Mouse (Mus musculus): ENCODE results near the gene Wdr48. TPM values are rescaled to one million over a fixed set of nuclear protein-coding genes. Genes with fewer than 3 reads are reported as not detected.

Wdr48 gene
- polyA plus RNA-seq, 1 experiment from 2014 or later = 35.6 TPM

DNA sequence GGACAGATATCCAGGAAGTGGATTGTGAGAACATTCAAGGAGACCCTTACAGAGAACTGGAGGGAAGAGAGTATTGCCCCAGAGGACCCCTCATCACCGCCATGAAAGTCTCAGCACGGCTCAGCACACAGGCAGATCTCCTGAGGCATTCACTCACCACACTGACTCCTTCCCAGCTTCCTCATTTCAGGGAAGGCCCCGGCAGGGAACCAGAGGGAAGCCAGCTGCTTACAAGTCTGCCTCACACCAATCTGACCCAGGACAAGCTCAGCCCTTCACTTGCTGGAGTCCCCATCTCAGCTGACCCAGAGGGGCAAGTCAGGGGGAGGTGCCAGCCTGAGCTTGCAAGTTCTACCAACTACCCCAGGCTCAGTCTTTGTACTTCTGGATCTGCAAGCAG lies 54.1 kb downstream of the Wdr48 start:
- no peak overlapping the region for H3K4me2 ChIP-seq
- H3K36me3 ChIP-seq = no peaks in the 10 kb centered on the region
- H3K27ac ChIP-seq (replicated peaks) = no peak overlapping the region
- ATAC-seq (ENCODE audit: extremely low read depth, insufficient number of reproducible peaks, low FRiP score, low TSS enrichment) = no peak
- H3K4me3 ChIP-seq = no peak overlapping the region
- no peaks in the 10 kb centered on the region for H3K27me3 ChIP-seq (replicated peaks)
- no peaks in the 10 kb centered on the region for H3K9me3 ChIP-seq
- H3K4me1 ChIP-seq = 0 out of 2 replicates have a peak, but pooled peaks cover 6% of the 10 kb centered on the region
- 32% methylated on average over 3 of the region's 3 CpGs for WGBS
- no peak overlapping the region for H3K9ac ChIP-seq

DNA sequence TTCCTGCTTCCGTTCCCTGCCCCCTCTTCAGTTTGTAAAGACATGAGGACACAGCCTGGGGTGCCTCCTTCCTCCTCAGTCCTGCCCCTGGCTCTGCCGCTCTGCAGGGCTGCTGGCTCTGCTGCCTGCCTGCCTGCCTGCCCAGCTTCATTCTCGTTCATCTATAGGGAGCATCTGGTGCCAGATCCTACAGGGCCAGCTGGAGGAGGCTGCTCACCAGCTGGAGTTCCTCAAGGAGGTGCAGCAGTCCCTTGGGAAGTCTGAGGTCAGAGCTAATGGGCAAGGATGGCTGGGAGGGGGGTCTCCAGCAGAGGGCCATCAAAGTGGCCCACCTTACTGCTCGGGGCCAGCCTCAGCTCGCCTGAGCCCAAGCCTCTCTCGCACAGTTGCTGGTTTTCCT lies 55.8 kb downstream of the Wdr48 start:
- Histone ChIP-seq H3K27me3 (replicated peaks) (no peaks in the 10 kb centered on the region), H3K4me2 (no peak overlapping the region), H3K4me3 (no peak overlapping the region), H3K27ac (replicated peaks) (no peak overlapping the region), H3K36me3 (no peaks in the 10 kb centered on the region), H3K4me1 (0 out of 2 replicates have a peak, but pooled peaks cover 6% of the 10 kb centered on the region), H3K9ac (no peak overlapping the region), H3K9me3 (no peaks in the 10 kb centered on the region)
- ATAC-seq (ENCODE audit: extremely low read depth, insufficient number of reproducible peaks, low FRiP score, low TSS enrichment) = no peak
- WGBS = 41% methylated on average over 6 of the region's 6 CpGs

DNA sequence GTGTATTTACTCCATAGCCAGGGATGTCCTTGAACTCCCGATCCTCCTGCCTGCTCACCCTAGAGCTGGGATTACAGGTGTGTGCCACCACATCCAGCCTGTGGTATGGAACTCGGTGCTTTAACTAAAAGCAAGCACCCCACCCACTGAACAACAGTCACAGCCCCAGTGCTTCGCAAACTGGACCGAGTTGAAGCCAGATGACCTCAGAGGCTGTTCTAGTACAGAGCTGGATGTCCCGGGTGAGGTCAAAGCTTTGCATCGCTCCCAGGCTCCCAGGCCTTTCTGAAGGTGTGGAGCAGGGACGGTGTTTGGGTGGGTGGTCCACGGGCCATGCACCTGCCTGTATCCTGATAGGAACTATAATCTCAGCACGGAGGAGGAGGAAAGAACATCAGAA lies 56.7 kb downstream of the Wdr48 start:
- Histone ChIP-seq H3K36me3 (no peaks in the 10 kb centered on the region), H3K9ac (no peak overlapping the region), H3K27ac (replicated peaks) (no peak overlapping the region), H3K4me1 (0 out of 2 replicates have a peak, but pooled peaks cover 6% of the 10 kb centered on the region), H3K9me3 (no peaks in the 10 kb centered on the region), H3K4me3 (no peak overlapping the region), H3K4me2 (no peak overlapping the region), H3K27me3 (replicated peaks) (no peaks in the 10 kb centered on the region)
- WGBS = 78% methylated on average over 9 of the region's 9 CpGs
- no peak for ATAC-seq (ENCODE audit: extremely low read depth, insufficient number of reproducible peaks, low FRiP score, low TSS enrichment)

DNA sequence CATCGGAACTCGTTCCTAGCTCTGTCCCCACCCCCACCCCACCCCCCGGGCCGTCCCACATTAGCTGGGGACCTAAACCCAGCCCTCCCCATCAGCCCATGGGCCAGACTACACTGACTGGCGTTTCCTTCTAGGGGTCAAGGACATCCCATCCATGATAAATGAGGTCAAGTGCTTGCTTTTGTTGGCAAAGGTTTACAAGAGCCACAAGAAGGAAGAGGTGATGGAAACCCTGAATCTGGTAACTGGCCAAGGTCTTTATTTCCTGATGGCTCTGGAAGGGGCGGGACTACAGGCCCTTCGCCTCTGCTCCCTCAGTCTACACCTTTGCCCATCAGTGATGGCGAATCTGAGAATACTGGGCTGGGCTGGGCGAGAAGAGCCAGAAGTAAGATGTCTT lies 64.2 kb downstream of the Wdr48 start:
- Histone ChIP-seq H3K9ac (no peak overlapping the region), H3K4me2 (no peak overlapping the region), H3K9me3 (no peaks in the 10 kb centered on the region), H3K36me3 (no peaks in the 10 kb centered on the region), H3K27me3 (replicated peaks) (no peaks in the 10 kb centered on the region), H3K4me1 (peaks cover 15% of the 10 kb centered on the region), H3K4me3 (no peak overlapping the region), H3K27ac (replicated peaks) (no peak overlapping the region)
- no peak for ATAC-seq (ENCODE audit: extremely low read depth, insufficient number of reproducible peaks, low FRiP score, low TSS enrichment)
- WGBS = 61% methylated on average over 9 of the region's 9 CpGs

DNA sequence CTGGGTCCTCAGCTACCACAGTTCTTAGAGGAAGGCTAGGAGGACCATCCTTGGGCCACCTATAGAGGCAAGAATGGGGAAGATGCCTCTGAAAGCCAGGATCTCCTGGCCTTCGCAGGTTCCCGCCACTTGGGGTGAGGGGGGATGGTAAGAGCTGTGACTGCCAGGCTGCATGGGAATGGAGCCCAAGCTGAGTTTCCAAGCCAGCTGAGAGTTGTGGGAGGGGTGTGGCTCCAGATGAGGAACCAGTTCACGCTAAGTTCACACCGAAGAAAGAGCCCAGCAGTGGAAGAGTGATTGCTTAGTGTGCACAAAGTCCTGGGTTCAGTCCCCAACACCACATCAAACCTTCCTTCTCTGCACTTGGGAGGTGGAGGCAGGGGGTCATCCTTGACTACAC lies 67.5 kb downstream of the Wdr48 start:
- Histone ChIP-seq H3K36me3 (no peaks in the 10 kb centered on the region), H3K9me3 (no peaks in the 10 kb centered on the region), H3K27ac (replicated peaks) (no peak overlapping the region), H3K27me3 (replicated peaks) (no peaks in the 10 kb centered on the region), H3K9ac (no peak overlapping the region; the same call in 1 of the 2 replicates), H3K4me3 (no peak overlapping the region), H3K4me1 (peaks cover 26% of the 10 kb centered on the region), H3K4me2 (peak overlapping the region; percentile 69)
- WGBS = 65% methylated on average over 4 of the region's 4 CpGs
- no peak for ATAC-seq (ENCODE audit: extremely low read depth, insufficient number of reproducible peaks, low FRiP score, low TSS enrichment)

DNA sequence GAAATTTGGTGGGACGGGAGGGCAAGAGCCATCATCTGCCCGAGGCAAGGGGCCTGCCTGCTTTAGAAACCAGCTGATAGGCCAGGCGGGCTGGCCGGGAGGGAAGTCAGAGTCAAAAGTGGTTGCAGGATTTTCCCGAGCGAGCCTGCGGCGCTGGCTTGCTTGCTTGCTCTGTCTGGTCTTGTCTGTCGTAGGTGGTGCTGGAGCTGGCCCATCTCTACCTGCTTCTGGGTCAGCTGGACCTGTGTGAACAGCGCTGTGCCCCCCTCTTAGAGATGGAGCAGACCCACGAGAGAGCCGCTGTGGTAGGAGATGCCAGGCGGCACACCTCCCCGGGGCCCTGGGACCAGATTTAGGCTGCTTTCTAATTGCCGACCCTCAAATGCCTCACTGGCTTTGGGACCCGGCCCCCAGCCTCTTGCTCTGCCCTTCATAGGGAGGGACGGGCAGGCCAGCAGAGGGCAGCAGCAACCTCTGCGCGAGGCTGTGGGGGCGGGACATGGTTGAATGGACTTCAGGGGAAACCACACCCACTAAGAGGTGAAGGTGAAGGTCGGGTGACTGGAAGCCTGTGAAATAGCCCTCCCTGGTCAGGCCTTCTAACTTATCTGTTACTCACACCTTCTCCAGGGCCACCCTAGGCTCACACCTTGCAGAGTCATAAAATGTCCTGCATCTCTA lies 68.4 kb downstream of the Wdr48 start:
- Histone ChIP-seq H3K4me1 (peaks cover 26% of the 10 kb centered on the region), H3K27ac (replicated peaks) (peak overlapping the region; percentile 79; the same call in 1 of the 2 replicates), H3K4me3 (peak overlapping the region; percentile 45), H3K9me3 (no peaks in the 10 kb centered on the region), H3K27me3 (replicated peaks) (no peaks in the 10 kb centered on the region), H3K9ac (peak overlapping the region; percentile 76), H3K36me3 (no peaks in the 10 kb centered on the region), H3K4me2 (peak overlapping the region; percentile 69)
- no peak for ATAC-seq (ENCODE audit: extremely low read depth, insufficient number of reproducible peaks, low FRiP score, low TSS enrichment)
- 5% methylated on average over 21 of the region's 21 CpGs for WGBS

DNA sequence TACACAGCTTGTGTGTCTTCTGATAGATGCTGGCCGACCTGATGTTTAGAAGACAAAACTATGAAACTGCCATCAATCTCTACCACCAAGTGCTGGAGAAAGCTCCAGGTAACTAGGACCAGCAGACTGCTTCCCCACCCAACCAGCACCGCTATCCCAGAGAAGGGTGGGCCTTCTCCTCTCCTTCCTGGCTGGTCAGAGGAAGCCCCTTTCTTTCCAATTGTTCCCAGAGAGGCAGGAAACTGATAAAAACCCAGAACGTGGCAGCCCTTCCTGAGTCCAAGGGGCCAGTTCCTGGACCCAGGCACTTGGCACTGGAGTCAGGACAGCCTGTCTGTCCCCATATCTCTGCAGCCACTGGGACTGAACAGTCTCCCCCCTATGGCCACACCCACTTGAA lies 69.5 kb downstream of the Wdr48 start:
- H3K9ac ChIP-seq = peak overlapping the region; percentile 40; the same call in 1 of the 2 replicates
- peak overlapping the region; percentile 17 for H3K4me3 ChIP-seq
- H3K9me3 ChIP-seq = no peaks in the 10 kb centered on the region
- WGBS = 39% methylated on average over 3 of the region's 3 CpGs
- peak overlapping the region; percentile 79 for H3K27ac ChIP-seq (replicated peaks)
- peaks cover 31% of the 10 kb centered on the region for H3K4me1 ChIP-seq
- no peak for ATAC-seq (ENCODE audit: extremely low read depth, insufficient number of reproducible peaks, low FRiP score, low TSS enrichment)
- no peaks in the 10 kb centered on the region for H3K36me3 ChIP-seq
- H3K27me3 ChIP-seq (replicated peaks) = no peaks in the 10 kb centered on the region
- H3K4me2 ChIP-seq = peak overlapping the region; percentile 69

DNA sequence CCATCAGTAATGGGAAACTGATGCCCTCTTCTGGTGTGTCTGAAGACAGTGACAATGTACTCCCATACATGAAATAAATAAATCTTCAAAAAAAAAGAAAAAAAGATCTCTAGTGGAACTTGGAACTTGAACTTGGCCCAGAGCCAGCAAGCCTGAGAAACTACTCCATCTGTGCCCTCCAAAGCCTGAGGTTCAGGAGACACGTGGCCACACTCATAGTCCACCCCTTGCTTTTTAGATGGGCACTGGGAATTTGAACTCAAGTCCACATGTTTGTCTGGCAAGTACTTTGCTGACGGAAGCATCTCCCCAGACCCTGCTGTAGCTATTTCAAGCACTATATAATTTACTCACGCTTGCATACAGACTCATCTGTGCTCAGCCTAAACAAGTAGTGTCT lies 70.5 kb downstream of the Wdr48 start:
- Histone ChIP-seq H3K4me3 (no peak overlapping the region), H3K4me2 (no peak overlapping the region), H3K36me3 (no peaks in the 10 kb centered on the region), H3K27ac (replicated peaks) (no peak overlapping the region), H3K9me3 (no peaks in the 10 kb centered on the region), H3K27me3 (replicated peaks) (no peaks in the 10 kb centered on the region), H3K4me1 (peaks cover 40% of the 10 kb centered on the region), H3K9ac (no peak overlapping the region)
- no peak for ATAC-seq (ENCODE audit: extremely low read depth, insufficient number of reproducible peaks, low FRiP score, low TSS enrichment)
- WGBS = 72% methylated on average over 3 of the region's 3 CpGs

DNA sequence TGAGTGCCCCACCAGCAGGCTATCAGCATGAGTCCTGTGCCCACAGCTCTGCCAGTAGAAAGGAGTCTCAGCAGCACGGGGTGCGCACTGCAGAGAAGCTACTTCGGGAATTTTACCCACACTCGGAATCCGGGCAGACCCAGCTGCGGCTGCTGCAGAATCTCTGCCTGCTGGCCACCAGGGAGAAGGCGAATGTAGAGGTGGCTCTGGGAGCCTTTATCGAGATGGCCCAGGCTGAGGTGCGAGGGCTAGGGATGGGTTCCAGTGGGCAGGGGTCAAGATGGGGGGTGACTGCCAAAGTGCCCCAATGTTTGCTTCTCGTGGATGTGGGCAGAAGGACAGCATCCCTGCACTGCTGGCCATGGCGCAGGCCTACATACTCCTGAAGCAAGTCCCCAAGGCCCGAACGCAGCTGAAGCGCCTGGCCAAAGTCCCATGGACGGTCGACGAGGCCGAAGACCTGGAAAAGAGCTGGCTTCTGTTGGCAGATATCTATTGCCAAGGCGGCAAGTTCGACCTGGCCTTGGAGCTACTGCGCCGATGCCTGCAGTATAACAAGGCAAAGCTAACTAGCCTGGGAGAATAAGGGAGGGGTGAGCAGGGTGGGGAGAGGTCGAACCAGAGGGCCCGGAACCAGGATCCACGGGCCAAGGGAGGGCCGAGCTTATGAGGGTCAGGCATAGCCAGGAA lies 71.7 kb downstream of the Wdr48 start:
- no peak for ATAC-seq (ENCODE audit: extremely low read depth, insufficient number of reproducible peaks, low FRiP score, low TSS enrichment)
- Histone ChIP-seq H3K4me2 (no peak overlapping the region), H3K27me3 (replicated peaks) (no peaks in the 10 kb centered on the region), H3K27ac (replicated peaks) (no peak overlapping the region), H3K9me3 (no peaks in the 10 kb centered on the region), H3K36me3 (peaks cover 4% of the 10 kb centered on the region), H3K9ac (no peak overlapping the region), H3K4me1 (peaks cover 52% of the 10 kb centered on the region), H3K4me3 (no peak overlapping the region)
- WGBS = 85% methylated on average over 26 of the region's 26 CpGs

DNA sequence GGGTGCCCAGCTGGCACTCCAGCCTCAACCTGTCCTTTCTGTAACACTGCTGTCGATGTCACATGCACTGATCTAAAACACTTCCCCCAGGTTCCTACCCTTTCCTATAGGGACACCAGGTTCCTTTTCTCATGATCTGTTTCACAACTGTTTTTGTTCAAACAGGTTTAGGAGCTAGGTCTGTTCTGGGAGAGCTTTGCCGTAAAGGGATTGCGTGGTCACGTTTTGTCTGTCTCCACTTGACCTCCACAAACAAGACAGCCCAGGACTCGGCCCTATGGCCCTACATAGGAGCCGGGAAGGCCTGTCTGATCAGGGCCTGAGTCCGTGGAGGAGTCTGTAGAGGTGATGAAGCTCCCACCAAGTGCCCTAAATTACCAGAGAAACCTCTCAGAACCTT lies 75.1 kb downstream of the Wdr48 start:
- Histone ChIP-seq H3K4me3 (no peak overlapping the region), H3K9me3 (no peaks in the 10 kb centered on the region), H3K4me1 (peaks cover 30% of the 10 kb centered on the region), H3K9ac (no peak overlapping the region), H3K27ac (replicated peaks) (peak overlapping the region; percentile 56; the same call in 1 of the 2 replicates), H3K36me3 (peaks cover 38% of the 10 kb centered on the region), H3K4me2 (no peak overlapping the region), H3K27me3 (replicated peaks) (no peaks in the 10 kb centered on the region)
- ATAC-seq (ENCODE audit: extremely low read depth, insufficient number of reproducible peaks, low FRiP score, low TSS enrichment) = no peak
- 82% methylated on average over 7 of the region's 7 CpGs for WGBS

DNA sequence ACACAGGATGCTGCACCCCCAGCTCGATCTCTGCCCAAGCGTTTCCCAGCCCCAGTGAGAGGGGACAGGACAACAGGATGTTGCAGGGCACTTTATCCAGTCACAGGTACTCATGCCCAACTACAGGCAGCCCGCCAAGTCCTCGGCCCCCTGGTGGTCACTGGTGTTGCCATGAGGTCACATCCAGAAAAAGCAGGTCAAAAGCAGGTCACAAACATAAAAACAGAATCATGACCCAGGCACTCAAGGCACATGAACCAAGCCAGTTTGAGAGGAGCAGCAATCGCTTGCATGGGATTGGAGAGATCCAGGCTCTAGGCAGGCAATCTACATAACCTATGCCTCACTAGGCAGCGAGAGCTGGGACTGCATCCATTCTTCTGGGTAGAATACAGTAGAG lies 75.5 kb downstream of the Wdr48 start:
- peak overlapping the region; percentile 57; the same call in 1 of the 2 replicates for H3K9ac ChIP-seq
- WGBS = 35% methylated on average over 6 of the region's 6 CpGs
- no peak overlapping the region for H3K4me3 ChIP-seq
- H3K4me1 ChIP-seq = peaks cover 28% of the 10 kb centered on the region
- no peaks in the 10 kb centered on the region for H3K9me3 ChIP-seq
- no peaks in the 10 kb centered on the region for H3K27me3 ChIP-seq (replicated peaks)
- peaks cover 43% of the 10 kb centered on the region for H3K36me3 ChIP-seq
- peak overlapping the region; percentile 56 for H3K27ac ChIP-seq (replicated peaks)
- no peak for ATAC-seq (ENCODE audit: extremely low read depth, insufficient number of reproducible peaks, low FRiP score, low TSS enrichment)
- no peak overlapping the region for H3K4me2 ChIP-seq
